Mouse (Mus musculus): ENCODE results near the gene Unc5cl. TPM values are rescaled to one million over a fixed set of nuclear protein-coding genes. Genes with fewer than 3 reads are reported as not detected.

The Unc5cl gene
- polyA plus RNA-seq, 1 experiment from 2014 or later = 0.08 TPM

DNA sequence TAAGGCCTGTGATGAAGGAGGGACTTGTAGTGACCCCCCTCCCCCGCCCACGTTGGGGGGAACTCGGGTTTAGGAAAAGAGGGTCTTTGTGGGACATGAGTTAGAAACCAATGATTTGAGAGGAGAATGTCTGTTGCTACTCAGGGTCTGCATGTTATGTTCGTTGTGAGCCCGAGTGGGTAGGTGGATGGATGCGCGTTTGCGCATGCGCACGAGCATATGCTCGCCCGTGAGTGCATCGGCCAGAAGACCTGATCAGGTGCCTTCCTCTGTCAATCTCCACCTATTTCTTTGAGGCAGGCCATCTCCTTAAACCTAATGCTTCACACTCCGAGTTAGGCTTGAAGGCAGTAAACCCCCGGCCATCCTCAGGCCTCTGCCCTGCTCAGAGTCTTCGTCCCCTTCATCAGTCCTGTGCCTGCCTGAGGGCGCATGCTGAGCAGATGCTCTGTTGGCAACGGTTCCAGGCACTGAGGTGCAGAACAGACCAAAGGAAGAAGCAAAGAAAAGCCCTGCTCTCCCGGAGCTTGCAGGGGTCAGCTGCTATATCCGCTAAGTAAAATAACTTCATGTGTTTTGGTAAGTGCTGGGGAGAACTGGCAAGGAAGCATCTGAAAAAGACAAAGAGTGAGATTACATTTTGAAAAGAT lies 21.6 kb upstream of the Unc5cl start:
- Histone ChIP-seq H3K4me1 (peaks cover 17% of the 10 kb centered on the region), H3K4me2 (no peak overlapping the region), H3K9me3 (no peaks in the 10 kb centered on the region), H3K27me3 (no peaks in the 10 kb centered on the region), H3K36me3 (no peaks in the 10 kb centered on the region), H3K4me3 (no peak overlapping the region), H3K27ac (no peak overlapping the region), H3K9ac (no peak overlapping the region)
- WGBS = 69% methylated on average over 20 of the region's 20 CpGs
- no peak for ATAC-seq (ENCODE audit: insufficient number of reproducible peaks, insufficient read depth, low FRiP score, low TSS enrichment, low read depth)

DNA sequence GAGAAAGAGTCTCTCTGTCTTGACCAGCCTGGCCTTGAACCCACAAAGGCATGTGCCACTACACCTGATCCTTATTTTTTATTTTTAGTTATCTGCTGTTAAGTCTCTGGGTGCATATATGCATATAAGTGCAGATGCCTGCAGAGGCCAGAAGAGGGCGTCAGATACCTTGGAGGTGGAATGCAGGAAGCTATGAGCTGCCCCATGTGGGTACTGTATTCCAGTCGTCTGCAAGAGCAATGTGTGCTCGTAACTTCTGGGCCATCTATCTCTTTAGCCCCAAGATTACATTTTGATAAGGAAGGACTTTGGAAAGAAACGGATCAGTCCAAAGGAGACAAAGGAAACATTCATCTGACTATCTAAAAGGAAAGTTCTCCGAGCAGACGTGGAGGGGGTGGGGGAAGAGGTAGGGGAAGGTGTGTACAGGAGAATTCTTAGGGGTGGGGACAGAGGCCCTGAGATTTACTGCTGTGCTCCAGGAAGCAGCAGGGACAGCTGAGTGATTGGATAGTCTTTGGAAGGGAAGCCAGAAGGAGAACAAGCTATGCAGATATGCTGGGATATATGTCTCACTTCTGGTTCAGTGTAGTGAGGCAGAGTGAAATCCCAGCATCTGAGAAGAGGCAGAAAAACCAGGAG lies 20.9 kb upstream of the Unc5cl start:
- Histone ChIP-seq H3K4me3 (no peak overlapping the region), H3K9ac (no peak overlapping the region), H3K36me3 (no peaks in the 10 kb centered on the region), H3K4me2 (no peak overlapping the region), H3K9me3 (no peaks in the 10 kb centered on the region), H3K27ac (no peak overlapping the region), H3K4me1 (peaks cover 15% of the 10 kb centered on the region), H3K27me3 (no peaks in the 10 kb centered on the region)
- 60% methylated on average over 6 of the region's 6 CpGs for WGBS
- no peak for ATAC-seq (ENCODE audit: insufficient number of reproducible peaks, insufficient read depth, low FRiP score, low TSS enrichment, low read depth)

DNA sequence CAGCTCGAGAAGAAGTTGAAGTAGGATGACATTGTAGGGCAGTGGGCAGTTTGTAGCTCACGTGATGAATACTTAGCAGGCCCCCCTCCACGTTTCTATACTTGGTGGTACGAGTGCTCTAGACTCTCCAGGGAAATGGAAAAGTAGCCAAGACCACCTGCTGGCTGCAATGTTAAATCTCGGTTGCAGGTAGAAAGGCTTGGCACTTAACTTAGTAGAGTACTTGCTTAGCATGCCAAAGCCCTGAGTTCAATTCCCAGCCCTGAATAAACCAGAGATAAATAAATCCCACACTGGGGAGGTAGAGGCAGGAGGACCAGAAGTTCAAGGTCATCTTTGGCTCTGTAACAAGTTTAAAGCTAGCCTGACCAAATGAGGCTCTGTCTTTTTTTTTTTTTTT lies 20.2 kb upstream of the Unc5cl start:
- H3K36me3 ChIP-seq = no peaks in the 10 kb centered on the region
- ATAC-seq (ENCODE audit: insufficient number of reproducible peaks, insufficient read depth, low FRiP score, low TSS enrichment, low read depth) = no peak
- no peak overlapping the region for H3K4me3 ChIP-seq
- no peak overlapping the region for H3K9ac ChIP-seq
- no peak overlapping the region for H3K27ac ChIP-seq
- no peaks in the 10 kb centered on the region for H3K9me3 ChIP-seq
- WGBS = 81% methylated on average over 5 of the region's 5 CpGs
- H3K27me3 ChIP-seq = no peaks in the 10 kb centered on the region
- peaks cover 15% of the 10 kb centered on the region for H3K4me1 ChIP-seq
- no peak overlapping the region for H3K4me2 ChIP-seq

DNA sequence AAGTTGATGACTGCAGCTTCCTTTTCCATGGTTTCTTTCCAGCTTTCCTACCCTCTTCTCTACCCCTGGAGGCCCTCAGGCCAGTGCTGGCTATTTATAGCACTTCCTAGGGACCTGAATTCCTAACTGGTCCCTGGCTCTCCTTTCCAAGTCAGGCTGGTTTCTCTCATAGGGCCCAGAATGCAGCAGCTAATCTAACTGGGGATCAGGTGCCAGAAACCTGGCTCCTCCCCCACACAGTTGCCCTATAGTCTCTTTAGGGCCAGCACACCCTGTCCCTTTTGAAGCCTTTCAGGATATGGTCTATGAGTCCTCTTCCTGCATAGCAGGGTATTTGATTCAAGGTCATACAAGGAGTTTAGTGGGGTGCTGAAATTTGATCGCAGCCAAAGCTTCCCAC lies 18.2 kb upstream of the Unc5cl start:
- no peak overlapping the region for H3K4me2 ChIP-seq
- WGBS = 74% methylated on average over 1 of the region's 1 CpGs
- no peaks in the 10 kb centered on the region for H3K36me3 ChIP-seq
- H3K9ac ChIP-seq = no peak overlapping the region
- H3K27ac ChIP-seq = no peak overlapping the region
- ATAC-seq (ENCODE audit: insufficient number of reproducible peaks, insufficient read depth, low FRiP score, low TSS enrichment, low read depth) = no peak
- peaks cover 15% of the 10 kb centered on the region for H3K4me1 ChIP-seq
- H3K9me3 ChIP-seq = no peaks in the 10 kb centered on the region
- no peak overlapping the region for H3K4me3 ChIP-seq
- no peaks in the 10 kb centered on the region for H3K27me3 ChIP-seq

DNA sequence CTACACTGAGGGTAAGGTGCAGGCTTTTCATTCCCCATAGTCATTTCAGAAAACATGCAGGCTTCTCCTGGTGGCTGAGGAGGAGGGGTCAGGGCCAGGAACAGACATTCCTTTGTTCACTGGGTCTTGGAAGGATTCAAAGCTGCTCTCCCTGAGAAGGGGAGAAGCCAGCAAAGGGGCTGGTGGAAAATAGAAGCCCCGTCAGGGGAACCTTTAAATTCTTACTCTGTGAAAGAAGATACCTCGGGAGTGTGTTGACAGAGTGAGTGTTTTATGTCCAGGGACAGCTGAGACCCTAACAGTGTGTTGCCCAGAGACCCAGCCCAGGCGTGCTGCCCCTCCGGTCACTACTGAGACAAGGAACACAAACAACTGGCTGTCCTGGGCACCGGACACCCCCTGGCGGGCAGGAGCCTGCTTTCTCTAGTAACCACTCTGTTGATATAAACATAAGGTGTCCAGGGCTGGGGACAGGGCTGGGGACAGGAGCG lies 17.2 kb upstream of the Unc5cl start:
- Histone ChIP-seq H3K27me3 (no peaks in the 10 kb centered on the region), H3K4me2 (no peak overlapping the region), H3K9me3 (no peaks in the 10 kb centered on the region), H3K4me3 (no peak overlapping the region), H3K9ac (no peak overlapping the region), H3K27ac (peak overlapping the region; percentile 75), H3K36me3 (no peaks in the 10 kb centered on the region), H3K4me1 (peaks cover 15% of the 10 kb centered on the region)
- WGBS = 19% methylated on average over 7 of the region's 7 CpGs
- ATAC-seq (ENCODE audit: insufficient number of reproducible peaks, insufficient read depth, low FRiP score, low TSS enrichment, low read depth) = peak; percentile 50; the same call in 1 of the 2 replicates

DNA sequence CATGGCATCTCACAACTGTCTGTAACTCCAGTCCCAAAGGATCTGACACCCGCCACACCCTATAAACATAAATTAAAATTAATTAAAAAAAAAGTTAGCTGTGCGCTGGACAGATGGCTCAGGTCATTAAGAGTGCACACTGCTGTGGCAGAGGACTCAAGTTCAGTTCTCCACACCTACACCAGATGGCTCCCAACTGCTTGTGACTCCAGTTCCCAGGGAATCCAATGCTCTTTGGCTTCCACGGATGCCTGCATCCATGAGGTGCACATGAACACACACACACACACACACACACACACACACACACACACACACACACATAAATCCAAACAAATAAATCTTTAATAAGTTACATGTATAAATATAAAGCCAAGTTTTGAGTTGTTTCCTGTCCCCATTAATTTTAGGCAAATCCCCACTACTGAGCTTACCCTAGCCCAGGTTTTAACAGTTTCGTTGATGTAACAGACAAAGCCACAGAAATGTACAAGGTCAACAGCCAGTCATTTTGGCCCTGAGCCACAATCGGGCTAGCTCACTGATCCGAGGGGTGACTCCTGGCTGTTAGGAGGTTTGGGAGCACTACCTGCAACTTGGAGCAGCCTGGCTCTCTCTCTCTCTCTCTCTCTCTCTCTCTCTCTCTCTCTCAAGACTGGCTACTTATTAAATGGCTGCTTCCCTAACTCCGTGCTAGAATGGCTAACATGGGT lies 11.8 kb upstream of the Unc5cl start:
- 81% methylated on average over 7 of the region's 7 CpGs for WGBS
- Histone ChIP-seq H3K4me3 (no peak overlapping the region), H3K36me3 (no peaks in the 10 kb centered on the region), H3K9me3 (no peaks in the 10 kb centered on the region), H3K27me3 (no peaks in the 10 kb centered on the region), H3K4me2 (no peak overlapping the region), H3K27ac (no peak overlapping the region), H3K4me1 (no peaks in the 10 kb centered on the region), H3K9ac (no peak overlapping the region)
- no peak for ATAC-seq (ENCODE audit: insufficient number of reproducible peaks, insufficient read depth, low FRiP score, low TSS enrichment, low read depth)

DNA sequence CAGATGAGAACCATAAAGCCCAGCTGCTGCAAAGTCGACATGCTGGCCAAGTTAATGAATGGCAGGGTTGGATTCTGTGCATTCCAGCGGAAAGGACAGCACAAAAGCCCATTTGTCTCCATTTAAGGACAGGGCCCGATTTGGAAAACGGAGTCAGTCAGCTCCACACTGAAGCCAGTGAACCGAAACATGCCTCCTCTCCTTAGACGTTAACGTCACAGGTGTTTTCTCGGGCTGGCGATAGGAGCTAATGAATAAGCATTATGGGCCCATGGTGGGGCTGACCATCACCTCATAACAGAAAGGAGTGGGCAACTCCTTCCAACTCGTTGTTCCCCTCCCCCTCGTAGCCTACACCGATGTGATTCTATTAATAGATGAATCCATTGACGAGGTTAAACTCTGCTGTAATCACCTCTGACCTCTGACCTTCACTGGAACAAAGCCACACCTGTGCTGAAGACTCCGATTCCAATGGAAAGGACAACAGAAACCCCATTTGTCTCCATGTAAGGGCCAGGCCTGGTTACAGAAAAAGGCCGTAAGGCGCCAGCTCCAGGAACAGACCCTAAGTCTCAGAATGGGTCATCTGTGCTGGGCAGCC lies 11.1 kb upstream of the Unc5cl start:
- no peaks in the 10 kb centered on the region for H3K4me1 ChIP-seq
- H3K4me2 ChIP-seq = no peak overlapping the region
- no peak overlapping the region for H3K27ac ChIP-seq
- H3K27me3 ChIP-seq = no peaks in the 10 kb centered on the region
- H3K9ac ChIP-seq = no peak overlapping the region
- H3K9me3 ChIP-seq = no peaks in the 10 kb centered on the region
- H3K36me3 ChIP-seq = no peaks in the 10 kb centered on the region
- no peak overlapping the region for H3K4me3 ChIP-seq
- no peak for ATAC-seq (ENCODE audit: insufficient number of reproducible peaks, insufficient read depth, low FRiP score, low TSS enrichment, low read depth)
- 58% methylated on average over 16 of the region's 16 CpGs for WGBS

DNA sequence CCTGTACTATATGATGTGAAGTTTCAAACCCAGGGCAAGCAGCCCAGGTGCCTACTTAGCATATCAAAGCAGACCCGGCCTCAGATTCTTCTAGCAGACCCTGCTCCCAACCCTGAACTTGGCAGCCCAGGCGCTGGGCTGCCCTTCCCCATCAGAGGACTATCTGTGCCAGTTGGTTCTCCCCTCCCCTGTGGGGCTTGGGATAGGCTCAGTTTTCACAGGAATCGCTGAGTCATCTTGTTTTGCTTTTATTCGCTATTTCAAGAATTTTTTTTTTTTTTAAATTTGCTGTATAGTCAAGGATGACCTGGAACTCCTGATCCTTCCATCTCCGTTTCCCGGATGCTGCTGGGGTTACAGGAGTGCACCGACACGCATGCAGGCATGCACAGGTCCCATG lies 7.0 kb upstream of the Unc5cl start:
- Histone ChIP-seq H3K27ac (no peak overlapping the region), H3K36me3 (no peaks in the 10 kb centered on the region), H3K27me3 (no peaks in the 10 kb centered on the region), H3K4me1 (no peaks in the 10 kb centered on the region), H3K9me3 (no peaks in the 10 kb centered on the region), H3K4me2 (no peak overlapping the region), H3K9ac (no peak overlapping the region), H3K4me3 (no peak overlapping the region)
- no peak for ATAC-seq (ENCODE audit: insufficient number of reproducible peaks, insufficient read depth, low FRiP score, low TSS enrichment, low read depth)
- WGBS = 66% methylated on average over 8 of the region's 8 CpGs

DNA sequence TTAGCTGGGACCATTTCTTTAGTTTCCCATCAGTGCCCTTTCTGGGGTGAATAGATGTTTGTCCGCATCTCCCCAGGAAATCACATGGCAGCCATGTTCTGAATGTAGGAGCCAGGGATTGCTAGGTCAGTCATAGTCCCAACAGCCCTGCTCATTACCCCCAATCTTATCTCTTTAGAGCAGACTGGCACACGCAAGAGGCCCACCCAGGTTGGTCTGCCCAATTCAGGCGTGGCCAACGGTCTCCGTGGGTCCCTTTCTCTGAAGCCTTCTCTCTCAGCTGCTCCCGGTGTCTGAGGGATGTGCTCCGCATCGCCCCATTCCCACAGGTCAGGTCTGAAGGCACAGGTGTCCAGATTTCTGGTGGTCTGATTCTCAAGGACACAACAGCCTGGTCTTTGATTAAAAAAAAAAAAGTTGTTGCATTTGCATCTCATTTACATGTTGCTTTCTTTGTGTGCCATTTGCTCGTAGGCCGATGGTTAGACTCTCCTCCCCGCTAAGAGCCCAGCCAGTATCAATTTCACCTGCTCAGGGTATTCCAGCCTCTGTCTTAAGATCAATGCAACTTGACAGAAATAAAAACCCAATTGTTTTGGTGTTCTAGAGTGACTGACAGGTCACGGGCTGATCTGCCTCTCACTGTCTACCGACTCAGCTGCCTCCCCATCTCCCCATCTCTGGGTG lies 3.9 kb upstream of the Unc5cl start:
- Histone ChIP-seq H3K27me3 (no peaks in the 10 kb centered on the region), H3K9me3 (no peaks in the 10 kb centered on the region), H3K4me3 (no peak overlapping the region), H3K4me1 (peaks cover 3% of the 10 kb centered on the region; the same call in 1 of the 2 replicates), H3K4me2 (no peak overlapping the region), H3K27ac (no peak overlapping the region), H3K36me3 (no peaks in the 10 kb centered on the region), H3K9ac (no peak overlapping the region)
- WGBS = 80% methylated on average over 13 of the region's 13 CpGs
- ATAC-seq (ENCODE audit: insufficient number of reproducible peaks, insufficient read depth, low FRiP score, low TSS enrichment, low read depth) = no peak

DNA sequence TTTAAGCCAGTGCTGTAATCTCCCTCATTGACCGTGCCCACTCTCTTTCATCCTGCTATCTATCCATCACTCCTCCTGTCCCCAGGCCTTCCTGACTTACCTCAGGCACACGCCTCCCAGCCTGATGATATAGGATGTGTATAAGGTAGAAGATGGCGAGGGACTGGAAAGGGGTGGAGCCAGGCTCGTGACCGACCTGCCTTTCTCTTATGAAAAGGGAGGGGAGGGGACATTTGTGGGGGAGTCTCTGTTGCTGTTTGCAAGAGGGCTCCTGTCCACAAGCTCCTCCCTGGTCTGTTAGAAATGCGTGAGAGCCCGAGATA lies 3.4 kb upstream of the Unc5cl start, which contains the start of gene Tspo2:
TSS of gene Tspo2 (minus strand) at position 170 of the 323 bp plus-strand sequence.
- no peak for ATAC-seq (ENCODE audit: insufficient number of reproducible peaks, insufficient read depth, low FRiP score, low TSS enrichment, low read depth)
- Histone ChIP-seq H3K27ac (no peak within 1 kb of the TSS), H3K36me3 (no peaks in the 10 kb centered on the region), H3K27me3 (no peaks in the 10 kb centered on the region), H3K9me3 (no peaks in the 10 kb centered on the region), H3K4me2 (no peak within 1 kb of the TSS), H3K4me3 (no peak within 1 kb of the TSS), H3K9ac (no peak within 1 kb of the TSS), H3K4me1 (peaks cover 3% of the 10 kb centered on the region; the same call in 1 of the 2 replicates)
- 69% methylated on average over 7 of the region's 7 CpGs for WGBS

DNA sequence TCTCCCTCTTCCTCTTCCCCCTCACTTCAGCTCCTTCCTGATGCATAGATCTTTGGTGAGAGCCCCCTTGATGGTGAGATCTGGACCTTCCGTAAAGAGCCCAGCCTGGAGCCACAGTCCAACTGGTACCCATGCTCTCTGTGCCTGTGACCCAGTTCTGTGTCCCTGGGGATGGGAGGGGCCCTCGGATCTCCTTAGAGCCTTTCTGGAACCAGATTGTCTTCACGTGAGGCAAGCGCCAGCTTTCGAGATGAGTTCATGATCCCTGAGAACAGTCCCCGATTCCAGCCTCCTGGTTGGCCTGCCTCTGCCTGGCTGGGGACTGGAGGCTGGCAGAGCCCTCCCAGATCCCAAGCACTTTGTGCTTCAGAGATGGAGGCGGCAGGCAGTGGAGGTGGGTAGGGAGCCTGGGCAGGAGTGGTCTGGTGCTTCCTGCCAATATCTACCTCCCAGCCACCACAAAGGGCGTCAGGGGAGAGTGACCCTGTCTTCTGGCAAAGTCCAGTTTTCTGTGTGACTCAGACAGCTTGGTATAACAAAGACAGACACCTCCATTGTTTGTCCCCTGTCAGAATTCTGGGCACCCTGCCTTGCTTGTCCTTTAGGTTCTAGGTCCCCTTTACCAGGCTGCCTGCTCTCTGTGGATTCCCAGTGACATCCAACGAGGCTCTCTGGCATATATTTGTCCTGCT lies 2.8 kb upstream of the Unc5cl start:
- Histone ChIP-seq H3K27me3 (no peaks in the 10 kb centered on the region), H3K9me3 (no peaks in the 10 kb centered on the region), H3K36me3 (no peaks in the 10 kb centered on the region), H3K27ac (no peak overlapping the region), H3K4me2 (no peak overlapping the region), H3K4me3 (no peak overlapping the region), H3K4me1 (peaks cover 3% of the 10 kb centered on the region; the same call in 1 of the 2 replicates), H3K9ac (no peak overlapping the region)
- ATAC-seq (ENCODE audit: insufficient number of reproducible peaks, insufficient read depth, low FRiP score, low TSS enrichment, low read depth) = no peak
- WGBS = 70% methylated on average over 9 of the region's 9 CpGs
